Mouse (Mus musculus) gastrocnemius, postnatal 10 days (tissue): ENCODE results near the gene Lama5. TPM values are rescaled to one million over a fixed set of nuclear protein-coding genes. Genes with fewer than 3 reads are reported as not detected.

ENCODE experiments used
- DNase-seq: peaks from one replicate; pipeline ENCODE4 v3.0.0; 2021; ENCODE audit warnings: mixed read lengths
- microRNA-seq, 2 experiments: library from miRNA; unstranded; fragments of <30 nt; microRNA quantifications; one replicate each; pipeline ENCODE4 v1.2.0; 2021
- total RNA-seq, 2 experiments: library from RNA; stranded (reverse); gene quantifications; 2 replicates each; pipeline ENCODE4 v1.2.3; 2021

Gene Lama5
- total RNA-seq, 2 experiments from 2014 or later: 22.5 to 25.9 TPM

- DNase-seq: no peak
Observed at GRCm38 (mm10) chr2:180135414-180135813, 90.2 kb downstream of the Lama5 start.

GRCm38 (mm10) chr2:180133911-180134310, 91.7 kb downstream of the Lama5 start:
- no peak for DNase-seq

- no peak for DNase-seq
Observed at GRCm38 (mm10) chr2:180133231-180133630, 92.4 kb downstream of the Lama5 start.

GRCm38 (mm10) chr2:180127675-180128074, 98.0 kb downstream of the Lama5 start:
- DNase-seq: no peak

Small RNAs within 50 kb of the gene (microRNA-seq; reads per million reads assigned to microRNA genes)
- gene Mir3091: 0 reads per million in 2 experiments
- gene Mir7005: 0 reads per million in 2 experiments

Other genes starting within 250 kb of the Lama5 start
- 10 to 100 TPM in 1 of 2 experiments, 1 to 10 TPM in 1; 9.9 to 13.3 TPM for gene Taf4, start 249.2 kb downstream of the Lama5 start, total RNA-seq
- 10 to 100 TPM; 44.1 to 46.2 TPM for gene Lsm14b, start 200.9 kb downstream of the Lama5 start, total RNA-seq
- 100 to 1,000 TPM; 169 to 170 TPM for gene Psma7, start 183.4 kb downstream of the Lama5 start, total RNA-seq
- 1 to 10 TPM; 2.8 to 3.6 TPM for gene Ss18l1, start 183.3 kb downstream of the Lama5 start, total RNA-seq
- gene Mtg2, start 155.3 kb downstream of the Lama5 start, total RNA-seq: 10 to 100 TPM; 10.4 to 12.1 TPM
- under 1 TPM; 0.29 to 0.42 TPM for gene Hrh3, start 121.4 kb downstream of the Lama5 start, total RNA-seq
- gene Osbpl2, start 106.6 kb downstream of the Lama5 start, total RNA-seq: 10 to 100 TPM; 18.1 to 21.5 TPM
- 100 to 1,000 TPM in 1 of 2 experiments, 10 to 100 TPM in 1; 97.8 to 108 TPM for gene Adrm1, start 54.4 kb downstream of the Lama5 start, total RNA-seq
- gene Rps21, start 31.5 kb upstream of the Lama5 start, total RNA-seq: 100 to 1,000 TPM; 545 to 616 TPM
- 10 to 100 TPM in 1 of 2 experiments, 1 to 10 TPM in 1; 9.3 to 10.3 TPM for gene Cables2, start 47.6 kb upstream of the Lama5 start, total RNA-seq
- not detected for gene Rbbp8nl, start 64.0 kb upstream of the Lama5 start, total RNA-seq
- not detected for gene Gata5, start 108.8 kb upstream of the Lama5 start, total RNA-seq
- gene Slco4a1, start 230.4 kb upstream of the Lama5 start, total RNA-seq: under 1 TPM; 0.28 to 0.41 TPM